Mouse (Mus musculus): Measurements from ENCODE around the gene Fuca2. TPM values are rescaled to one million over a fixed set of nuclear protein-coding genes. Genes with fewer than 3 reads are reported as not detected.
"Not testable (repeated sequence)": the region's sequence is repeated elsewhere in the genome, so short reads cannot be mapped to it uniquely, and the experiment has no call there.

Fuca2 gene
- polyA plus RNA-seq (2016; fragmentation: Nextera tagmentation; extraction: Ambion mirVana), result 27.8 and 31.2 TPM in 2 replicates

DNA sequence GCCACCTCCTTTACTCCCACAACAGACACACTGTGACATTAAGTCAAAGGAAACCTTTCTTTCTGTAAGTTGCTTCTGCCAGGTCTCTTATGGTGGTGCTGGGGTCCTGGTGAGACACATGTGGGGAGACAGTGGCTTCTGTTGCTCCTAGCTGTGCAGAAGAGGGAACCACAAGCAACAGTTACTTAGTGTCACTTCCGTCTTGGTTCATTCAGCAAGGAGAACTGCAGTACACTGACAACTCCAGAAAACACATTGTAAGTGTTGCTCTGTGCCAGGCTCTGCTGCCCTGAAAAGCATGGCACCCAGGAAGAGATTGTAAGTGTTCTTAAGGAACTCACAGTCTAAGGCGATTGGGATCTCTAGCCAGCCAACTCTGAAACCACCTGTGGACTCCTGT lies at the start of gene Fuca2:
Fuca2 (plus strand) TSS at position 210 of the 400 bp plus-strand sequence.
- Histone ChIP-seq H3K4me3 (replicated peaks) (no peak within 1 kb of the TSS), H3K4me1 (replicated peaks) (no peaks in the 10 kb centered on the region; the same call in 1 of the 2 replicates), H3K9ac (replicated peaks) (no peak within 1 kb of the TSS), H3K4me2 (no peak within 1 kb of the TSS), H3K27me3 (0 out of 2 replicates have a peak, but pooled peaks cover 4% of the 10 kb centered on the region), H3K36me3 (no peaks in the 10 kb centered on the region), H3K9me3 (no peaks in the 10 kb centered on the region), H3K27ac (no peak within 1 kb of the TSS)
- WGBS, result 79% methylated on average over 2 of the region's 2 CpGs
- no peak for ATAC-seq (ENCODE audit: insufficient number of reproducible peaks, insufficient read depth, low FRiP score, low TSS enrichment, low read depth)

DNA sequence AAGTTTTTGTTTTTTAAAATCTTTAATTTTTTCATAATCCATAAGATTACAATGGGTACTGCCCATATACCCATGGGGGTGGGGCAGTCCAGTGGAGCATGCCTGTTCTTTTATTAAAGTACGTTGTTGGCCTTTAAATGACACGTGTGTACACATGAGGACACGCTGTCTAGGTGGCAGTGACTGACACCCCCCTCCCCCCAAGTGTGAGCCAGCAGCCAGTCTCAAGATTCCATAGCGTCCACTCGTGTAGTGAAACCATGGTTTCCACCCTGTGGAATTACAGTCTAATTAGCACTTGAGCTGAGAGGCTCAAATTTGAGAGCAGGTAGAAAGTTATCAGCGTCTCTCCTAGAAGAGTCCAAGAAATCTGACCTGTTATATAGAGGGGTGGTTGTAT lies 47.7 kb upstream of the Fuca2 start:
- H3K4me3 ChIP-seq (replicated peaks), result no peak overlapping the region
- H3K27ac ChIP-seq, result no peak overlapping the region
- no peak overlapping the region for H3K4me2 ChIP-seq
- 86% methylated on average over 6 of the region's 6 CpGs for WGBS
- H3K9ac ChIP-seq (replicated peaks), result no peak overlapping the region
- no peaks in the 10 kb centered on the region for H3K4me1 ChIP-seq (replicated peaks)
- H3K36me3 ChIP-seq, result no peaks in the 10 kb centered on the region
- ATAC-seq (ENCODE audit: insufficient number of reproducible peaks, insufficient read depth, low FRiP score, low TSS enrichment, low read depth), result no peak
- H3K9me3 ChIP-seq, result no peaks in the 10 kb centered on the region
- H3K27me3 ChIP-seq, result no peaks in the 10 kb centered on the region

DNA sequence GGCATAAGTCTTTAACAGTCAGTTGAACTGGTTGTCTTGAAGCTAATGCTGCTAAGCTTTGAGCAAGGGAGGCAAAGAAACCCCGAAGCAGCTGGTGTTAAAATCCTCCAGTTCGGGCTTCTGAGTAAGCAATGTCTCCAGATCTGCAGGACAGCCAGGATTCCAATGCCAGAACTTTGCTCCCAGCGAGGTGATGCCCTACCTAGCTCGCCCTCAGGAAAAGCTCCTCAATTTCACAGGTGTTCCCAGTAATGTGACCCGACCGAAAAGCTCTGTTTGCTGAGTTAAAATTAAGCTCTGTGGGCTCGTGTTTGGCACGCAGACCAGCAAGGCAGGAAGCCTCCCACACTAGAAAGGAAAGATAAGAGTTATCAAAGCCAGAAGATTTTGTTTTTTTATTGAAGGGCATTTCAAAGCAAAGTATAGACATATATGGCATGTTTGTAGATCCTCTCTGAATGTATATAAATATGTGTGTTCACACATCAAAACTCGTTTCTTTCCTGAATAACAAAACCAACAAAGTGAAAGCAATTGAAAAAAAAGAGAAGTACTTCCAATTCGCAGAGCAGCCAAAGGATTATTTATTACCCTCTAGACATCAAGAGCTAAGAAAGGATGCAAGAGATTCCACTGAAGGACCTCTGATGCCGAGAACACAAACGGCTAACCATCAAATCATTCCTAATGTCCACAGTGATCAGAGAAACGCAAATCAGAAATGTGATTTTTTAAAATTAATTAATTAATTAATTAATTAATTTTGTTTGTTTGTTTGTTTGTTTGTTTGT lies 45.9 kb upstream of the Fuca2 start:
- Histone ChIP-seq H3K4me2 (no peak overlapping the region), H3K9ac (replicated peaks) (no peak overlapping the region), H3K9me3 (no peaks in the 10 kb centered on the region), H3K36me3 (no peaks in the 10 kb centered on the region), H3K4me1 (replicated peaks) (no peaks in the 10 kb centered on the region), H3K27me3 (no peaks in the 10 kb centered on the region), H3K27ac (no peak overlapping the region), H3K4me3 (replicated peaks) (no peak overlapping the region)
- 66% methylated on average over 13 of the region's 13 CpGs for WGBS
- no peak for ATAC-seq (ENCODE audit: insufficient number of reproducible peaks, insufficient read depth, low FRiP score, low TSS enrichment, low read depth)

DNA sequence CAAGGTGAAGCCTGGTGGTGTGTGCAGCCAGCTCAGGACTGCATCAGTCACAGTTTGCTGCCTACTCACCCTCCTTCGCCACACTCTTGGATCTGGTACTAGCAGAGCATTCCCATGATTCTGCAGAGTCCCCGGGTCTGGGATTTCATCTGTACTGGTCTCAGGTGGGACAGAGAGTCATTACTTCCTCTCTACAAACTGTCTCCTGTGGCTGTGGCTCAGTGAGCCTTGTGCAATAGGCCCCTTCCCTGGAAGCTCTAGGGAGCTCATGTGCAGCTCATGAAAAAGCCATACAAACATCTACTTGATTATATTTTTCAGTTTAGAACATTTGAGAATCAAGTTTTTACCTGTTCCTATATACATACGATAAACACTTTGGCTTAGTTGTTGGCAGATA lies 35.0 kb upstream of the Fuca2 start:
- H3K9ac ChIP-seq (replicated peaks); H3K9me3 ChIP-seq; H3K36me3 ChIP-seq; H3K27me3 ChIP-seq; H3K27ac ChIP-seq; ATAC-seq (ENCODE audit: insufficient number of reproducible peaks, insufficient read depth, low FRiP score, low TSS enrichment, low read depth); H3K4me1 ChIP-seq (replicated peaks); H3K4me2 ChIP-seq; H3K4me3 ChIP-seq (replicated peaks): not testable (repeated sequence)
- WGBS, result 91% methylated on average over 3 of the region's 3 CpGs

DNA sequence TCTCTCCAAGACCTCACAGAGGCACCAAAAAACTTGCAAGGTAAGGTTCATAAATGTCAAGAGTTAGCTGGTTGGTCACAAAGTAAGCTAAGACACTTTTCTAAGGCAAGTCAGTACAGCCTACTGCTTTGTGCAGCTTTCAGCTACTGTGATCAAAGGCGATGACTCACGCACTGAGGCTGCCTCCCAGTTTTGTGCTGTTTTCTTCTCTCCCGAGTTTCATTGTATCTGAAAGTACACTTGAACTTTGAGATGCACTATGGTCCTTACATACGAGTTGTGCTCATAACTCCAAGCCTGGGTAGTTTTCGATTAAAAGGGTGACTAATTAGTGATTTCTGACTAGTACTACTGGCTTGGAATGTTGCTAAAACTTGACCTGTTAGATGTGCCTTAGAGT lies 32.4 kb upstream of the Fuca2 start:
- WGBS, result 75% methylated on average over 5 of the region's 5 CpGs
- H3K4me3 ChIP-seq (replicated peaks), result no peak overlapping the region
- peaks cover 20% of the 10 kb centered on the region for H3K27me3 ChIP-seq
- H3K4me2 ChIP-seq, result no peak overlapping the region
- no peak overlapping the region for H3K27ac ChIP-seq
- no peaks in the 10 kb centered on the region for H3K9me3 ChIP-seq
- no peak overlapping the region for H3K9ac ChIP-seq (replicated peaks)
- no peaks in the 10 kb centered on the region for H3K36me3 ChIP-seq
- H3K4me1 ChIP-seq (replicated peaks), result no peaks in the 10 kb centered on the region
- no peak for ATAC-seq (ENCODE audit: insufficient number of reproducible peaks, insufficient read depth, low FRiP score, low TSS enrichment, low read depth)

DNA sequence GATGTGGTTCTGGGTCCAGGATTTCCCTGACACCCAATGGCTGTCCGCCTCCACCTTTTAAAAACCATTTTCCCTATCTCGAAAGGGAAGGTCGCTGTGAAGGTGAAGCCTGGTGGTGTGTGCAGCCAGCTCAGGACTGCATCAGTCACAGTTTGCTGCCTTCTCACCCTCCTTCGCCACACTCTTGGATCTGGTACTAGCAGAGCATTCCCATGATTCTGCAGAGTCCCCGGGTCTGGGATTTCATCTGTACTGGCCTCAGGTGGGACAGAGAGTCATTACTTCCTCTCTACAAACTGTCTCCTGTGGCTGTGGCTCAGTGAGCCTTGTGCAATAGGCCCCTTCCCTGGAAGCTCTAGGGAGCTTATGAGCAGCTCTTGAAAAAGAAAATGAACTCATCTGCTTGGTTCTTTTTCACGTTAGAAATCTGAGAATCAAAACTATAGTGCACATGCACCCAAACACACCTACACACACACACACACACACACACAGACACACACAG lies 31.3 kb upstream of the Fuca2 start:
- H3K9ac ChIP-seq (replicated peaks); H3K4me3 ChIP-seq (replicated peaks); ATAC-seq (ENCODE audit: insufficient number of reproducible peaks, insufficient read depth, low FRiP score, low TSS enrichment, low read depth); H3K4me2 ChIP-seq; H3K36me3 ChIP-seq; H3K9me3 ChIP-seq; H3K27ac ChIP-seq; H3K4me1 ChIP-seq (replicated peaks): not testable (repeated sequence)
- WGBS, result 80% methylated on average over 6 of the region's 6 CpGs
- H3K27me3 ChIP-seq, result peaks cover 32% of the 10 kb centered on the region

DNA sequence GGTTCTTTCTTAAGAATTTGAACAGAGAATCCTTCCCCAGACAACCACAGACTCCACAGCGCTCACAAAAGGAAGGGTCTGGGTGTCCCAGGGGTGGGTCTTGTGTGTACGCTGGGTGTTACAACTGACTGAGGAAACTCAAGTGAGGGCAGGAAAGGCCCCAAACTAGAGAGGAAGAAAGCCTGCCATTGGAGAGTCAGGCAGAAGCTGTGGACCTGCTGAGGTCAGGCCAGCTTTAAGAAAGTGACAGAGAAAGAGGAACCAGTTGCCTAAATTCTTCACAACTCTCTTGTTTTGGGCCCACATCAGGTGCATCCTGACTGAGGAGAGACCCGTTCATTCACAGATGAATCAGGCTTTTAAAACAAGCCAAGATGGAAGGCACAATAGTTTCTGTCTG lies 29.1 kb upstream of the Fuca2 start:
- H3K4me2 ChIP-seq, result no peak overlapping the region
- H3K4me3 ChIP-seq (replicated peaks), result no peak overlapping the region
- H3K4me1 ChIP-seq (replicated peaks), result peaks cover 9% of the 10 kb centered on the region; the same call in 1 of the 2 replicates
- WGBS, result 90% methylated on average over 3 of the region's 3 CpGs
- no peak overlapping the region for H3K9ac ChIP-seq (replicated peaks)
- ATAC-seq (ENCODE audit: insufficient number of reproducible peaks, insufficient read depth, low FRiP score, low TSS enrichment, low read depth), result no peak
- no peak overlapping the region for H3K27ac ChIP-seq
- H3K27me3 ChIP-seq, result peaks cover 53% of the 10 kb centered on the region
- H3K9me3 ChIP-seq, result no peaks in the 10 kb centered on the region
- H3K36me3 ChIP-seq, result no peaks in the 10 kb centered on the region

- H3K27me3 ChIP-seq, result peaks cover 68% of the 10 kb centered on the region
- no peak overlapping the region for H3K27ac ChIP-seq
- peaks cover 9% of the 10 kb centered on the region; the same call in 1 of the 2 replicates for H3K4me1 ChIP-seq (replicated peaks)
- peak overlapping the region; percentile 66 for H3K4me3 ChIP-seq (replicated peaks)
- peak overlapping the region; percentile 70 for H3K9ac ChIP-seq (replicated peaks)
- no peaks in the 10 kb centered on the region for H3K9me3 ChIP-seq
- 11% methylated on average over 17 of the region's 17 CpGs for WGBS
- no peak for ATAC-seq (ENCODE audit: insufficient number of reproducible peaks, insufficient read depth, low FRiP score, low TSS enrichment, low read depth)
- H3K36me3 ChIP-seq, result no peaks in the 10 kb centered on the region
- peak overlapping the region; percentile 99 for H3K4me2 ChIP-seq
Measured at GRCm38 (mm10) chr10:13473287-13473832, 26.0 kb upstream of the Fuca2 start.

- no peak within 1 kb of the TSS for H3K27ac ChIP-seq
- peak; percentile 77; the same call in 1 of the 2 replicates for ATAC-seq (ENCODE audit: insufficient number of reproducible peaks, insufficient read depth, low FRiP score, low TSS enrichment, low read depth)
Measured at GRCm38 (mm10) chr10:13473833-13474567, 25.3 kb upstream of the Fuca2 start, which contains the start of gene Phactr2. Gene Phactr2, minus strand, starts transcription at chr10:13474412.

DNA sequence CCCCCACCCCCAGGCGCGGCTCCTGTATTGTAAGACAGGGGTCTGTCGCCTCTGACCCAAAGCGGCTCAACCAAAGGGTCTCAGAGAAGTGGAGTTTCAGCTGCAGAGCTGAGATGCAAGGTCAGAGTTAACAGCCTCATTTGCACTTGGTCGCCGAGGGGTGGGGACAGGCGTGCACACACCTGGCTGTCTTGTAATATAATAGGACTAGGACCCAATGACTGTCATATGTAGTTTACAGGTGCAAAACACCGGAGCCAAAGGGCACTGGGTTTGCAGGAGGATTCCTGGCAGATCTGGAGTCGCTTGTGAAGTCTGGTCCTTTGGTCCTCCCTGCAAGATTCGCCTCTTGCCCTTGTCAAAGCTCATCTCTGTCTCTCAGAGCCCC lies 24.8 kb upstream of the Fuca2 start:
- H3K9me3 ChIP-seq, result no peaks in the 10 kb centered on the region
- H3K27ac ChIP-seq, result no peak overlapping the region
- H3K4me3 ChIP-seq (replicated peaks), result peak overlapping the region; percentile 66
- H3K4me2 ChIP-seq, result peak overlapping the region; percentile 99
- H3K9ac ChIP-seq (replicated peaks), result peak overlapping the region; percentile 70
- H3K36me3 ChIP-seq, result no peaks in the 10 kb centered on the region
- WGBS, result 4% methylated on average over 10 of the region's 10 CpGs
- H3K27me3 ChIP-seq, result peaks cover 64% of the 10 kb centered on the region
- ATAC-seq (ENCODE audit: insufficient number of reproducible peaks, insufficient read depth, low FRiP score, low TSS enrichment, low read depth), result no peak
- H3K4me1 ChIP-seq (replicated peaks), result peaks cover 9% of the 10 kb centered on the region; the same call in 1 of the 2 replicates

More at GRCm38 (mm10) chr10:13473833-13474567, 25.3 kb upstream of the Fuca2 start, which contains the start of gene Phactr2:
- Histone ChIP-seq H3K9me3 (no peaks in the 10 kb centered on the region), H3K4me3 (replicated peaks) (peak within 1 kb of the TSS; percentile 66), H3K4me1 (replicated peaks) (peaks cover 9% of the 10 kb centered on the region; the same call in 1 of the 2 replicates), H3K27me3 (peaks cover 67% of the 10 kb centered on the region), H3K4me2 (peak within 1 kb of the TSS; percentile 99), H3K36me3 (no peaks in the 10 kb centered on the region), H3K9ac (replicated peaks) (peak within 1 kb of the TSS; percentile 70)
- under 1% methylated on average over 65 of the region's 71 CpGs for WGBS

DNA sequence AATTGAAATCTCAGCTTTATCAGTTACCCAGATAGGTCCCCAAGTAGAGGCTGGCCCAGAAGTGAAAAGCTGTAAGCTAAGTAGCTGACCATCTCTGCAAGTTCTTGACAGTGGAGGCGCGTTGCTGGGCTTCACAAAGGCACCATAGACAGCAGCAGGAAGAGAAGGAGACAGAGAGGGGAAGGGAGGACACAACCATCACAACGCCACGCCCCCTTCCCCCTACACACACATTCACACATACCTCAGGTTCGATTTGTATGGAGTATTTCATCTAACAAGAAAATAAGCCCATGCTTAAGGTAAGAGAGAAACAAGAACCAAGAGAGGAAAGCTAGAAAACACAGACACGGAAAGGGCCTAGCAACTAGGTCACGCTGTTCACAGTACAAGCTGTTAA lies 24.2 kb upstream of the Fuca2 start:
- Histone ChIP-seq H3K4me2 (peak overlapping the region; percentile 99), H3K27me3 (peaks cover 63% of the 10 kb centered on the region), H3K4me1 (replicated peaks) (peaks cover 9% of the 10 kb centered on the region; the same call in 1 of the 2 replicates), H3K9ac (replicated peaks) (no peak overlapping the region), H3K9me3 (no peaks in the 10 kb centered on the region), H3K27ac (no peak overlapping the region), H3K36me3 (no peaks in the 10 kb centered on the region), H3K4me3 (replicated peaks) (no peak overlapping the region; the same call in 1 of the 2 replicates)
- no peak for ATAC-seq (ENCODE audit: insufficient number of reproducible peaks, insufficient read depth, low FRiP score, low TSS enrichment, low read depth)
- WGBS, result 25% methylated on average over 7 of the region's 7 CpGs
